Mouse (Mus musculus) liver, embryonic 14.5 days (tissue): ENCODE data around the gene Proser3. TPM values are rescaled to one million over a fixed set of nuclear protein-coding genes. Genes with fewer than 3 reads are reported as not detected.

Experiments
- ATAC-seq: fragments of 200-750 bp; cut with Nextera tagmentation; 2 replicates; pipeline ENCODE4 v1.8.0; 2017; ENCODE audit warnings: moderate number of reproducible peaks, mild to moderate bottlenecking, moderate library complexity; ENCODE audit not compliant: insufficient read depth
- DNase-seq, 3 experiments: peaks; one replicate each; pipeline ENCODE4 v3.0.0-alpha.2; 2012 to 2013; ENCODE audit warnings: low read depth in 3 of 3, low spot score in 3 of 3
- H3K27ac ChIP-seq: fragments of 300-500 bp; sonication (generic); 2 replicates; pipeline ENCODE4 v1.5.1; 2014; ENCODE audit warnings: moderate library complexity, mild to moderate bottlenecking, control low read depth, inconsistent platforms
- H3K27me3 ChIP-seq: fragments of 300-500 bp; sonication (generic); 2 replicates; pipeline ENCODE4 v1.6.1; 2014; ENCODE audit warnings: mild to moderate bottlenecking, low read length, moderate library complexity; ENCODE audit not compliant: control insufficient read depth, insufficient read depth
- H3K36me3 ChIP-seq: fragments of 300-500 bp; sonication (generic); replicated peaks from 2 replicates; pipeline ENCODE4 v1.6.1; 2014; ENCODE audit warnings: low read depth; ENCODE audit not compliant: control insufficient read depth, insufficient read depth
- H3K4me1 ChIP-seq, 2 experiments: fragments of 200-500 bp in 1 of 2; fragments of 300-500 bp in 1 of 2; sonication (generic) in 1 of 2; replicated peaks; 2 replicates each; pipeline ENCODE4 v1.6.1; 2012 to 2014; ENCODE audit warnings: antibody characterized with exemption in 1 of 2, inconsistent platforms in 1 of 2, low read length in 1 of 2; ENCODE audit not compliant: control insufficient read depth in 2 of 2, insufficient read depth in 2 of 2
- H3K4me2 ChIP-seq: fragments of 300-500 bp; sonication (generic); 2 replicates; pipeline ENCODE4 v1.6.1; 2014; ENCODE audit warnings: low read depth, mild to moderate bottlenecking, control low read depth, moderate library complexity
- H3K4me3 ChIP-seq, 2 experiments: fragments of 200-500 bp in 1 of 2; fragments of 300-500 bp in 1 of 2; sonication (generic) in 1 of 2; 2 replicates each; pipeline ENCODE4 v1.5.1; 2012 to 2014; ENCODE audit warnings: low read depth in 2 of 2, low read length in 2 of 2, mild to moderate bottlenecking in 2 of 2, control low read depth in 1 of 2, inconsistent platforms in 1 of 2, moderate library complexity in 1 of 2; ENCODE audit not compliant: insufficient read depth in 1 of 2
- H3K9ac ChIP-seq: fragments of 300-500 bp; sonication (generic); replicated peaks from 2 replicates; pipeline ENCODE4 v1.6.1; 2014; ENCODE audit warnings: mild to moderate bottlenecking, control low read depth, moderate library complexity
- H3K9me3 ChIP-seq: fragments of 300-500 bp; sonication (generic); 2 replicates; pipeline ENCODE4 v1.6.1; 2016; ENCODE audit warnings: low read length, mixed read lengths; ENCODE audit not compliant: control insufficient read depth
- CTCF ChIP-seq: IDR thresholded peaks from 2 replicates; pipeline ENCODE4 v1.5.1; 2016; ENCODE audit warnings: antibody characterized with exemption, low read depth, control low read depth
- EP300 ChIP-seq: IDR thresholded peaks from 2 replicates; pipeline ENCODE4 v1.6.1; 2016; ENCODE audit warnings: antibody characterized with exemption, low read depth
- WGBS: fragments of 180-500 bp; shearing (Covaris S2); extraction: QIAGEN DNeasy Blood & Tissue Kit; methylation state at CpG from one replicate; pipeline ENCODE4 v1.1.7; 2014; ENCODE audit not compliant: insufficient replicate concordance; 5-methylcytosine and 5-hydroxymethylcytosine counted together
- polyA plus RNA-seq, 2 experiments: library from polyadenylated mRNA; depleted of rRNA in 1 of 2; stranded (reverse) in 1 of 2; unstranded in 1 of 2; fragments of >200 nt; fragmentation: Nextera tagmentation in 1 of 2; extraction: Ambion mirVana in 1 of 2; gene quantifications; 2 replicates each; pipeline versions ENCODE4 v1.2.1 to v1.2.3; 2012 to 2014

Proser3 gene
- polyA plus RNA-seq, 2 experiments: 1.3 to 6.5 TPM

- ATAC-seq (no peak), DNase-seq (no peak)
- no peak overlapping the region for H3K9ac ChIP-seq
- no peaks in the 10 kb centered on the region for H3K27me3 ChIP-seq
- H3K4me3 ChIP-seq: no peak overlapping the region
- no peak overlapping the region for H3K4me2 ChIP-seq
- H3K9me3 ChIP-seq: no peaks in the 10 kb centered on the region
- peaks cover 85% of the 10 kb centered on the region for H3K36me3 ChIP-seq
- TF ChIP-seq CTCF (no peak), EP300 (no peak)
- H3K27ac ChIP-seq: no peak overlapping the region
- peaks cover 0 to 4% of the 10 kb centered on the region in 2 experiments; a peak in 2 of 4 replicates for H3K4me1 ChIP-seq
- WGBS: 65% methylated on average over 2 of the region's 2 CpGs
Observed at GRCm38 (mm10) chr7:30572969-30573368, 20.9 kb upstream of the Proser3 start.

GRCm38 (mm10) chr7:30572389-30572788 is 20.3 kb upstream of the Proser3 start:
- ATAC-seq (no peak), DNase-seq (no peak)
- Histone ChIP-seq H3K36me3 (peaks cover 79% of the 10 kb centered on the region), H3K27ac (no peak overlapping the region), H3K9me3 (no peaks in the 10 kb centered on the region), H3K4me3 (no peak overlapping the region), H3K9ac (no peak overlapping the region), H3K4me1 (peaks cover 0 to 4% of the 10 kb centered on the region in 2 experiments; a peak in 2 of 4 replicates), H3K27me3 (no peaks in the 10 kb centered on the region), H3K4me2 (no peak overlapping the region)
- no peak for TF ChIP-seq EP300
- 0 out of 2 replicates have a peak, but pooled peaks have one; percentile 6 for TF ChIP-seq CTCF
- 41% methylated on average over 5 of the region's 5 CpGs for WGBS

DNA sequence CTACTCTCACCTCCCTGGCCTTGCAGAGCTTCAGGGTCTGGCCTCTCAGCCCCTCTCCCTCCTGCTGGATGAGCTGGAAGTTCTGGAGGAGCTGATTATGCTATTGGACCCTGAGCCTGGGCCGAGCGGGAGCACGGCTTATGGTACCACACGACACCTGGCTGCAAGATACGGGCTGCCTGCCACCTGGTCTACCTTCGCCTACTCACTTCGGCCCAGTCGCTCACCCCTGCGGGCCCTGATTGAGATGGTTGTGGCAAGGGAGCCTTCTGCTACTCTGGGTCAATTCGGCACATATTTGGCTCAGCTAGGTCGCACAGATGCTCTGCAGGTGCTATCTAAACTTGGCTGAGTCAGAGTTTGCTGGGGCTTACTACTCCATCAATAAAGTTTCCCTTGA is 15.5 kb upstream of the Proser3 start:
- no peak overlapping the region for H3K9ac ChIP-seq
- ATAC-seq (no peak), DNase-seq (no peak)
- no peaks in the 10 kb centered on the region for H3K27me3 ChIP-seq
- 86% methylated on average over 11 of the region's 11 CpGs for WGBS
- no peak overlapping the region for H3K27ac ChIP-seq
- no peak for TF ChIP-seq EP300
- no peak for TF ChIP-seq CTCF
- peaks cover 36% of the 10 kb centered on the region for H3K36me3 ChIP-seq
- no peaks in the 10 kb centered on the region for H3K9me3 ChIP-seq
- H3K4me3 ChIP-seq: no peak overlapping the region
- H3K4me2 ChIP-seq: no peak overlapping the region
- peaks cover 0 to 8% of the 10 kb centered on the region in 2 experiments; a peak in 2 of 4 replicates for H3K4me1 ChIP-seq

GRCm38 (mm10) chr7:30566033-30566432 is 13.9 kb upstream of the Proser3 start:
- Histone ChIP-seq H3K4me3 (no peak overlapping the region), H3K9me3 (no peaks in the 10 kb centered on the region), H3K27ac (no peak overlapping the region), H3K4me1 (peaks cover 0 to 7% of the 10 kb centered on the region in 2 experiments; a peak in 2 of 4 replicates), H3K36me3 (peaks cover 27% of the 10 kb centered on the region), H3K4me2 (no peak overlapping the region), H3K27me3 (no peaks in the 10 kb centered on the region), H3K9ac (no peak overlapping the region)
- no peak for DNase-seq
- no peak for ATAC-seq
- WGBS: 79% methylated on average over 9 of the region's 9 CpGs
- no peak for TF ChIP-seq CTCF
- TF ChIP-seq EP300: no peak

DNA sequence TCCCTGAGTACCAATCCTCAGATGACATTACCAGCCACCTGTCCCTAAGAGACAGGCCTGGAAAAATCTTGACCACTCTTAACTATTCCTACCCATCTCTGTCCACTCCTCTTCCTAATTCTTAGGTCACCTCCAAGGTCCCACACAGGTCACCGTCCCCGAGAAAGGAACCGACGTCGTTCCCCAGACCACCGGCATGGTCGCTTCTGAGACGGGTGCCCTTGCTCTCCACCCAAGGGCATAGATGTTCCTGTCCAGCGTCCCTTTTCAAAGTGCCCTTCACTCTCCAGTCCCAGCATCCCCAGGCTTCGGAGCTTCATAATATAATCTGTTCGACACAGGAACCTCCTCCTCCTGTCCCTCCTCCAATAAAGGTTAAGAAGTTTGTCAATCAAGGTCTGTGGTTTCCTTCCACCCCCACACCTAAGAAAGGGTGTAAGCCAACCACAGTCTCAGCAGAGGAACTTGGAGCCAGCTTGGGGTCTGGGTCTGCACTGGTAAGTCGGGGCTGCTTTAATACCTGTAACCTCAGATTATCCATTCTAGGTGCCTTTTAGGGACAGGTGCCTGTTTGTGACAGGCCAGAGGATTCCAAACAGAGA is 13.0 kb upstream of the Proser3 start, which contains the start of gene Igflr1:
Igflr1 (plus strand) TSS at position 458 of the 602 bp plus-strand sequence.
- DNase-seq: no peak
- no peaks in the 10 kb centered on the region for H3K27me3 ChIP-seq
- no peak for ATAC-seq
- H3K4me3 ChIP-seq: no peak within 1 kb of the TSS
- peaks cover 19% of the 10 kb centered on the region for H3K36me3 ChIP-seq
- 83% methylated on average over 12 of the region's 12 CpGs for WGBS
- no peaks in the 10 kb centered on the region for H3K9me3 ChIP-seq
- TF ChIP-seq EP300: no peak
- TF ChIP-seq CTCF: no peak
- H3K9ac ChIP-seq: no peak within 1 kb of the TSS
- H3K4me1 ChIP-seq: peaks cover 3 to 10% of the 10 kb centered on the region in 2 experiments; a peak in 3 of 4 replicates
- H3K27ac ChIP-seq: no peak within 1 kb of the TSS
- H3K4me2 ChIP-seq: peak within 1 kb of the TSS; percentile 91
